Mouse (Mus musculus) thymus, adult 2 months (tissue): ENCODE measurements at regions not wholly inside any gene's neighbourhood (a gene's known extent, or its start where the extent isn't known, plus 50 kb on each side); places are given as distances from the start of the nearest gene placed in this dataset.

Experiments used
- CTCF ChIP-seq: fragments of 200-500 bp; IDR thresholded peaks from 2 replicates; pipeline ENCODE4 v1.5.1; 2012; ENCODE audit warnings: mild to moderate bottlenecking, control low read depth, low read length, moderate library complexity, borderline replicate concordance; ENCODE audit not compliant: control insufficient read depth, poor library complexity, insufficient read depth; ENCODE audit errors: extremely low read depth
- POLR2A ChIP-seq: fragments of 200-500 bp; IDR thresholded peaks from 2 replicates; pipeline ENCODE4 v1.6.1; 2012; ENCODE audit warnings: mild to moderate bottlenecking, low read length, control low read depth, moderate library complexity; ENCODE audit not compliant: control insufficient read depth, poor library complexity, insufficient read depth; ENCODE audit errors: extremely low read depth

DNA sequence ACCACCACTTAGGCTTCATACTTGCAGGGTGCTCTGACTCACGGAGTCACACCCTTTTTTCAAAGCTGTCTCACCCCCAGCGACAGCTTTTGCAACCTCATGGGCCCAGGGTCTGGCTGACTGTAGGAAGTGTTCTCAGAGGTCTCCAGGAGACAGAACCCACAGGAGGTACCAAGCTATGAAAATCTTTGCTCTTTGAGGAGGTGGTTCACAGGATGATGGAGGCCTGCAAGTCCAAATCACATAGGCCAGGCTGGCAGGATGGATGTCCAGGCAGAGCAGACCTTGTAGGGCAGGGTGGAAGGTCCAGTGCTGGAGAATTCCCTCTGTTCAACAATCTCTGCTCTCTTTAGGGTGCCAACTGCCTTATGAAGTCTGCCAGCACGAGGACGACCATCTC, 289.2 kb downstream of the Foxo1 start:
- TF ChIP-seq POLR2A (no peak), CTCF (no peak)
